Mouse (Mus musculus) heart, embryonic 15.5 days (tissue): ENCODE results near the gene Wbp2nl. TPM values are rescaled to one million over a fixed set of nuclear protein-coding genes. Genes with fewer than 3 reads are reported as not detected.
A peak's percentile ranks its signal among the peaks of the same experiment; 100 is the strongest.

Experiments
- ATAC-seq: fragments of 200-750 bp; cut with Nextera tagmentation; replicated peaks from 2 replicates; pipeline ENCODE4 v1.8.0; 2017; ENCODE audit warnings: low read depth, moderate TSS enrichment; ENCODE audit not compliant: insufficient number of reproducible peaks, insufficient read depth, low FRiP score
- H3K27ac ChIP-seq: fragments of 300-500 bp; sonication (generic); 2 replicates; pipeline ENCODE4 v1.5.1; 2015; ENCODE audit warnings: mild to moderate bottlenecking, inconsistent platforms
- H3K27me3 ChIP-seq: fragments of 300-500 bp; sonication (generic); 2 replicates; pipeline ENCODE4 v1.6.1; 2015; ENCODE audit warnings: inconsistent platforms
- H3K36me3 ChIP-seq: fragments of 300-500 bp; sonication (generic); 2 replicates; pipeline ENCODE4 v1.6.1; 2015; ENCODE audit warnings: mild to moderate bottlenecking, inconsistent platforms
- H3K4me1 ChIP-seq: fragments of 300-500 bp; sonication (generic); replicated peaks from 2 replicates; pipeline ENCODE4 v1.6.1; 2015; ENCODE audit warnings: inconsistent platforms
- H3K4me2 ChIP-seq: fragments of 300-500 bp; sonication (generic); 2 replicates; pipeline ENCODE4 v1.6.1; 2015; ENCODE audit warnings: inconsistent platforms, mild to moderate bottlenecking, moderate library complexity
- H3K4me3 ChIP-seq: fragments of 300-500 bp; sonication (generic); 2 replicates; pipeline ENCODE4 v1.5.1; 2015; ENCODE audit warnings: mild to moderate bottlenecking, inconsistent platforms
- H3K9ac ChIP-seq: fragments of 300-500 bp; sonication (generic); 2 replicates; pipeline ENCODE4 v1.6.1; 2015; ENCODE audit warnings: mild to moderate bottlenecking, inconsistent platforms
- H3K9me3 ChIP-seq: fragments of 300-500 bp; sonication (generic); replicated peaks from 2 replicates; pipeline ENCODE4 v1.6.1; 2016; ENCODE audit warnings: inconsistent platforms
- WGBS: fragments of 180-500 bp; shearing (Covaris S2); methylation state at CpG from one replicate; pipeline ENCODE4 v1.1.7; 2015; ENCODE audit warnings: mixed read lengths; 5-methylcytosine and 5-hydroxymethylcytosine counted together
- polyA plus RNA-seq: library from polyadenylated mRNA; unstranded; fragments of >200 nt; fragmentation: Nextera tagmentation; extraction: Ambion mirVana; gene quantifications from 2 replicates; pipeline ENCODE4 v1.2.1, GENCODE M21; 2015

The Wbp2nl gene
- 0.13 and 0.23 TPM in 2 replicates for polyA plus RNA-seq

DNA sequence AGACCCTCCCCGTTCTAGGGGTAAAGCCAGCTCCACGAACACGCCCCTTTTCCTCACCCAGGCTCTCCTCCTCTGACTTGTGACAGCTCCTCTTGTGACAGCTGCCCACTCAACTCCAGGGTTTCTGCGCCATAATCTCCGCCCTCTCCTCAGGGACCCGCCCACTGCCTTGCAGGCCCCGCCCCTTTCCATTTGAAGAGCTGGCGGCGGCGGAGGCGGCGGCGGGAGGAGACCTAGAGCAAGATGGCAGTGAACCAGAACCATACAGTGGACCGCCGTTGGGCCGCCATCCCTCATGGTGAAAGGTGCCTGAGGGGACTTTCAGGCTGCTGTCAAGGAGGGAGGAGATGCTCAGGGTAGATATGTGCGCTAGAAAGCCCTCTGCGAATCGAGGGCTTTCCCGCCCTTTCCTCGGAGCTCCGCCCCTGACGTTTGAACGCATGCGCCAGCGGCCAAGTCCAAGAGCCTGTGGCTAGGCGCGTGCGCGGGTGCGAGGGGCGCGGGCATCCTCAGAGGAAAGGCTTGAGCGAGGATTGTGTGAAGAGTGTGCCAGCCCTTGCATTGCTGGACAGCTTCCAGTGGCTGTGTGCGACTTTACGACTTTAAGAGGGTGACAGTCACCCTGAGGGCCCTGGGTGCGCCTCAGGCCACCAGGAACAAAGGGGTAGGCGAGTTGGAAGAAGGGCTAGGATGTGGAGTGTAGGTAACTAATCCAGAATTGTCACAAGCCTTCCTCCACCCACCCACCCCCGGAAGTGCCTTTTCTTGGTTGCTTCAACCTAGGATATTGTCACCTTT, at the start of gene Wbp2nl:
Gene Wbp2nl, plus strand, starts transcription at position 191 of the 798 bp plus-strand sequence.
- Histone ChIP-seq H3K4me2 (peak within 1 kb of the TSS; percentile 46), H3K27ac (no peak within 1 kb of the TSS), H3K27me3 (no peaks in the 10 kb centered on the region), H3K4me1 (peaks cover 8% of the 10 kb centered on the region; the same call in 1 of the 2 replicates), H3K9me3 (no peaks in the 10 kb centered on the region), H3K9ac (no peak within 1 kb of the TSS), H3K4me3 (peak within 1 kb of the TSS; percentile 14; the same call in 1 of the 2 replicates), H3K36me3 (no peaks in the 10 kb centered on the region)
- WGBS: 49% methylated on average over 39 of the region's 39 CpGs
- ATAC-seq: no peak

DNA sequence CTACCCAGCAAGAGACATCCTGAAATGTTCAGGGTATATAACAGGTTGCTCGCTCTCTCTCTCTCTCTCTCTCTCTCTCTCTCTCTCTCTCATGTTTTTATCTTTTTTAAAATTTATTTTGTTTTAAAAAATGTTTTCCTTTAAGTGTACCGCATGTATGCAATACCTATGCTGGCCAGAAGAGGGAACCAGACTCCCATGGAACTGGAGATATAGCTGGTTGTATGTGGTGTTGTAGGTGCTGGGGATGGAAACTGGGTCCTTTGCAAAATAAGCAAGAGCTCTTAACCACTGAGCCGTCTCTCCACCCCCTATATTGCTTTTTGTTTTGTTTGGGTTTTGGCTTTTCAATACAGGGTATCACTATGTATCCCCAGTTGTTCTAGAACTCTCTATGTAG, 47.2 kb upstream of the Wbp2nl start:
- 94% methylated on average over 3 of the region's 3 CpGs for WGBS
- ATAC-seq: no peak

GRCm38 (mm10) chr15:82252097-82252496, 46.7 kb upstream of the Wbp2nl start, which contains the start of gene 1500009C09Rik:
Gene 1500009C09Rik, plus strand, starts transcription at chr15:82252397.
- H3K4me2 ChIP-seq: no peak within 1 kb of the TSS
- no peak within 1 kb of the TSS for H3K4me3 ChIP-seq
- H3K27me3 ChIP-seq: peaks cover 4% of the 10 kb centered on the region; the same call in 1 of the 2 replicates
- WGBS: 73% methylated on average over 6 of the region's 6 CpGs
- no peak within 1 kb of the TSS for H3K27ac ChIP-seq
- no peaks in the 10 kb centered on the region; the same call in 1 of the 2 replicates for H3K9me3 ChIP-seq
- no peak for ATAC-seq
- no peak within 1 kb of the TSS for H3K9ac ChIP-seq
- H3K36me3 ChIP-seq: no peaks in the 10 kb centered on the region
- H3K4me1 ChIP-seq: peaks cover 4% of the 10 kb centered on the region

More for the DNA sequence above, 47.2 kb upstream of the Wbp2nl start:
- Histone ChIP-seq H3K27ac (no peak overlapping the region), H3K4me1 (peaks cover 4% of the 10 kb centered on the region), H3K36me3 (no peaks in the 10 kb centered on the region), H3K9me3 (no peaks in the 10 kb centered on the region; the same call in 1 of the 2 replicates), H3K4me2 (no peak overlapping the region), H3K27me3 (peaks cover 4% of the 10 kb centered on the region; the same call in 1 of the 2 replicates), H3K4me3 (no peak overlapping the region), H3K9ac (no peak overlapping the region)

DNA sequence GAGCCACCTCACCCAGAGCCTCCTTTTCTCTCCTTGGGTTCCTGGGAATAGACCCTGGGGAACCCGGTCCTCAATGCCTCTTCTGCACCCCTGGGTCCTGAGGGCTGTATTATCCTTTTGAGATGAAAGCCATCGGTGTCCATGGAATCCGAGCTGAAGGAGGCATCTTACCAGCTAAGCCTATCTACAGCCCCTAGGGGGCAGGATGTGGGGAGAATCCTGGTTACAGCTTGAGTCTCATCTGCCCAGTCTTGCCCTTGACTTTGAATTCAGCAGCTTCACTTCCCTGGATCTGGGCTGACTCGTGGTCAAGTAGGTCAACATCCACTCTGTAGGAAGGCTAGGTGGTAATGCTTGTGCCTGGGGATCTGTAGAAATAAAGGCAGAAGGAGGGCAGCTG, 43.5 kb upstream of the Wbp2nl start:
- ATAC-seq: no peak
- Histone ChIP-seq H3K9me3 (no peaks in the 10 kb centered on the region; the same call in 1 of the 2 replicates), H3K9ac (no peak overlapping the region), H3K27me3 (peaks cover 6% of the 10 kb centered on the region; the same call in 1 of the 2 replicates), H3K4me3 (no peak overlapping the region), H3K4me1 (peaks cover 6% of the 10 kb centered on the region), H3K4me2 (no peak overlapping the region), H3K36me3 (no peaks in the 10 kb centered on the region), H3K27ac (no peak overlapping the region)
- WGBS: 40% methylated on average over 4 of the region's 4 CpGs

GRCm38 (mm10) chr15:82255944-82256383, 42.8 kb upstream of the Wbp2nl start:
- WGBS: 25% methylated on average over 10 of the region's 10 CpGs
- no peaks in the 10 kb centered on the region for H3K36me3 ChIP-seq
- peaks cover 6% of the 10 kb centered on the region; the same call in 1 of the 2 replicates for H3K27me3 ChIP-seq
- H3K9me3 ChIP-seq: no peaks in the 10 kb centered on the region; the same call in 1 of the 2 replicates
- H3K27ac ChIP-seq: no peak overlapping the region
- ATAC-seq: no peak
- no peak overlapping the region for H3K4me3 ChIP-seq
- H3K4me2 ChIP-seq: no peak overlapping the region
- peaks cover 6% of the 10 kb centered on the region for H3K4me1 ChIP-seq
- no peak overlapping the region for H3K9ac ChIP-seq

- no peak overlapping the region for H3K9ac ChIP-seq
- WGBS: 15% methylated on average over 16 of the region's 16 CpGs
- no peak overlapping the region for H3K4me3 ChIP-seq
- peaks cover 16% of the 10 kb centered on the region for H3K4me1 ChIP-seq
- no peak overlapping the region for H3K4me2 ChIP-seq
- no peak for ATAC-seq
- no peak overlapping the region for H3K27ac ChIP-seq
- no peaks in the 10 kb centered on the region for H3K9me3 ChIP-seq
- H3K36me3 ChIP-seq: no peaks in the 10 kb centered on the region
- H3K27me3 ChIP-seq: peaks cover 6% of the 10 kb centered on the region; the same call in 1 of the 2 replicates
These were observed 39.2 kb upstream of the Wbp2nl start for GRCm38 (mm10) chr15:82259510-82259909.

DNA sequence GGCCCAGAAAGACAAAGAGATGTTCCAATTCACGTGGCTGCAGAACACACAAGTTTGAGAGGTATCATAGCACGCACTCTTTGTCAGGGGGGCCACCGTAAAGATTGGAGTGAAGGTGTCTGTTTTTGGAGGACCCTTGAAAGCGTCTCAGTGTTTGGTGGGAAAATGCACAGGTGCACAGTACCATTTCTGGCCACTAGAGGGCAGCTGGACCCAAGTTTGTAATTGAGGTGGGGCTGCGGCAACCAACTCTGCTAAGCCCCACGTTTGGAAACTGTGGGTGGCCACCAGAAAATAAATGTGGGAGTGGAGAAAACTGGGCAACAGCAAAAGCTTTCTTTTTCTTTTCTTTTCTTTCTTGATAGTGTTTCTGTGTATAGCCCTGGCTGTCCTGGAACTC, 32.4 kb upstream of the Wbp2nl start:
- Histone ChIP-seq H3K4me2 (no peak overlapping the region), H3K27me3 (peaks cover 1% of the 10 kb centered on the region), H3K4me3 (no peak overlapping the region), H3K27ac (no peak overlapping the region), H3K9me3 (no peaks in the 10 kb centered on the region), H3K36me3 (no peaks in the 10 kb centered on the region), H3K9ac (no peak overlapping the region), H3K4me1 (peaks cover 21% of the 10 kb centered on the region)
- WGBS: 11% methylated on average over 6 of the region's 6 CpGs
- ATAC-seq: no peak

DNA sequence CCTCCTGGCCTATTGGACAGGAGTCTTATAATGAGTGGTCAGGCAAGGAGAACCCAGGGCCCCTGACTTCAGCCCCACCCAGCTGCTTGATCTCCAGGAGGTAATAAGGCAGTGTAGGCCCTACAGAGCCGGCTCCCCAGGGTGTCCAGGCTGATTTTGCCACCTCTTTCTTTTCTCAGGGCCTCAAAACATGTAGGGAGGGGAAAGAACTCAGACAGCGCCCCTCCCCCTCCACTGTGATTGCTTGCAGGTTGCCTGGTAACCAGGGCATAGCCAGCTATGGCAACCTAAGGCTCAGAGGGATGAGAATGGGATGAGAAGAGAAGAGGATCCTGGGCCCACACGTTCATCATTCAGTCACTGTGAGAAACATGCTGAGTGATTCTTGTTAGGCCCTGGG, 30.6 kb upstream of the Wbp2nl start:
- H3K4me2 ChIP-seq: no peak overlapping the region
- peaks cover 13% of the 10 kb centered on the region for H3K4me1 ChIP-seq
- ATAC-seq: no peak
- peaks cover 17% of the 10 kb centered on the region for H3K27me3 ChIP-seq
- H3K27ac ChIP-seq: no peak overlapping the region
- no peaks in the 10 kb centered on the region for H3K36me3 ChIP-seq
- no peak overlapping the region for H3K4me3 ChIP-seq
- no peak overlapping the region for H3K9ac ChIP-seq
- H3K9me3 ChIP-seq: no peaks in the 10 kb centered on the region
- 34% methylated on average over 3 of the region's 3 CpGs for WGBS

GRCm38 (mm10) chr15:82268783-82269182, 30.0 kb upstream of the Wbp2nl start:
- 79% methylated on average over 9 of the region's 9 CpGs for whole genome bisulfite sequencing
- H3K36me3 ChIP-seq: no peaks in the 10 kb centered on the region
- H3K27me3 ChIP-seq: peaks cover 23% of the 10 kb centered on the region
- no peaks in the 10 kb centered on the region for H3K9me3 ChIP-seq
- ATAC-seq: no peak
- peaks cover 13% of the 10 kb centered on the region for H3K4me1 ChIP-seq
- no peak overlapping the region for H3K4me3 ChIP-seq
- H3K27ac ChIP-seq: no peak overlapping the region
- H3K9ac ChIP-seq: no peak overlapping the region
- H3K4me2 ChIP-seq: no peak overlapping the region

DNA sequence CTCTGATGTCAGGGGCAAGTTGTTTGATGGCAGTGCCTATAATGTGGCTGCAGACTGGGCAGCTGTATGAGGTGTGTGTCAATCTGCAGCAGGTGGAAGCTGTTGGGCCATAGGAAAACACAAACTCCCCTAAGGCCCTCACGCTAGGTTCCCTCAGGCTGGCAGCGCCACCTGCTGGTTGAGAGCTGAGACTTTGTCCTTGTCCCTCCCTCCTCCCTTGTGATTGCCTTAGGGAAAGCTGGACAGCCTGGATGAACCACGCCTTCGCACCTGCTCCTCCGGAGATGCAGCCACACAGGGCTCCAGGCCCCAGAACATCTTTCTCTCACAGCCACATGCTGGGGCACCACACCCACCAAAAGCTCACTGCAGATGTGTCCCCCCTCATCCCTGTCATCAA, 27.6 kb upstream of the Wbp2nl start:
- ATAC-seq: no peak
- WGBS: 4% methylated on average over 5 of the region's 5 CpGs
- Histone ChIP-seq H3K27me3 (peaks cover 48% of the 10 kb centered on the region), H3K9me3 (no peaks in the 10 kb centered on the region), H3K4me1 (peaks cover 21% of the 10 kb centered on the region), H3K36me3 (no peaks in the 10 kb centered on the region), H3K4me2 (no peak overlapping the region), H3K4me3 (no peak overlapping the region), H3K9ac (no peak overlapping the region), H3K27ac (no peak overlapping the region)

- no peak overlapping the region for H3K4me2 ChIP-seq
- H3K9me3 ChIP-seq: no peaks in the 10 kb centered on the region
- ATAC-seq: no peak
- peaks cover 21% of the 10 kb centered on the region for H3K4me1 ChIP-seq
- no peaks in the 10 kb centered on the region for H3K36me3 ChIP-seq
- WGBS: 85% methylated on average over 6 of the region's 6 CpGs
- no peak overlapping the region for H3K27ac ChIP-seq
- no peak overlapping the region for H3K9ac ChIP-seq
- peaks cover 57% of the 10 kb centered on the region for H3K27me3 ChIP-seq
- H3K4me3 ChIP-seq: no peak overlapping the region
These were observed 26.5 kb upstream of the Wbp2nl start for GRCm38 (mm10) chr15:82272295-82272694.
